Mouse (Mus musculus) monocyte, adult 59 days (primary cell): ENCODE results near the gene Gjc1. TPM values are rescaled to one million over a fixed set of nuclear protein-coding genes. Genes with fewer than 3 reads are reported as not detected.

Source experiments
- total RNA-seq, 2 experiments: library from RNA; stranded (reverse); gene quantifications; one replicate each; pipeline ENCODE4 v1.2.4; 2023

Gjc1 gene
- total RNA-seq: not detected

DNA sequence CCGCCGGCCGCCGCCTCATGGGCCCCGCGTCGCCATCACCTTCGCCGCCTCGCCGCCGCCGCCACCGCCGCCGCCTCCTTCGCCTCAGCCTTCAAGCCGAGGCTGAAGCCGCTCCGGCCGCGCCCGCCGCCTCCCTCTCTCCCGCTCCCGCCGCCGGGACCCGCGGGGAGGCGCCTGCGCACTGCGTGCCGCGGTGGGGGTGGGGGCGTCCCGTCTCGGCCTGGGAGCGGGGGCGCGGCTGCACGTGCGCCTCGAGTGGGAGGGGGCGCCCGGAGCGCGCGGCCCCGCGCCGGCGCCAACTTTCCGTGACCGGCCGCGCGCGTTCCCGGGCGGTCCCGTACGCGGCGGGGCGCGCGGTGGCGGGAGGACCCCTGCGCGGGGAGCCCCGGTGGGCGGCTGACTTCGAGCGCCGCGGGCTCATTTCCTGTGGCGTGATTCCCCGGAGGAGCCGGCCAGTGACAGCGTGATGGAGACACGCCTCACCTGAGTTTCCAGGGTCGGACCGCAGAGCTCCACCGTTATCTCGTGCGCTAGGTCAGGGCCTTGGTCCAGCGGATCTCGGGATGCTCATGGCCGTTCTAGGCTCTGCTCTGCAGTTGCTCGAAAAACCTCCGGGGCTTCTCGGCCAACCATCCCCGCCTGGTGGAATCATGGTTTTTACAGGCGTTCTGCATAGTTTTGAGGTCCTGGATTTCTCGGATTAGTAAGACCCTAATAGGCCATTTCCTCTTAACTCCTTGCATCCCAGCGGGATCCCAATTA is at the start of gene Gjc1:
Gene Gjc1, minus strand, starts transcription at position 680 of the 762 bp plus-strand sequence.

DNA sequence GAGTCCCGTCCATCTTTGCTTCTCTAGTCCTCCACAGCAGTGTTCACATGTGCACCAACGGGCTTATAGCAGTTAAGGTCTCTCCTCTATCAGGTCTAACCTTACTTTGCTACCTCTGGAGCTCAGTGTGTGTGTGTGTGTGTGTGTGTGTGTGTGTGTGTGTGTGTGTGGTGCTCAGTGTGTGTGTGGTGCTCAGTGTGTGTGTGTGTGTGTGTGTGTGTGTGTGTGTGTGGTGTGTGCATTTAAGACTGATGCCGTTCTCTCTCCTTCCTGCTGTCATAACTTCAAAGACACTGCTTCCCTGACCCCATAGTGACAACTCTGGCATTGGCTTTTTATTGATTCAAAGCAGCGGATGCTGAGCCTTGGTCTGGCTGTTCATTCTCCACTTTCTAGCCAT is 16.0 kb upstream of the Gjc1 start, which contains the start of gene Higd1b:
Gene Higd1b, plus strand, starts transcription at position 301 of the 400 bp plus-strand sequence.

DNA sequence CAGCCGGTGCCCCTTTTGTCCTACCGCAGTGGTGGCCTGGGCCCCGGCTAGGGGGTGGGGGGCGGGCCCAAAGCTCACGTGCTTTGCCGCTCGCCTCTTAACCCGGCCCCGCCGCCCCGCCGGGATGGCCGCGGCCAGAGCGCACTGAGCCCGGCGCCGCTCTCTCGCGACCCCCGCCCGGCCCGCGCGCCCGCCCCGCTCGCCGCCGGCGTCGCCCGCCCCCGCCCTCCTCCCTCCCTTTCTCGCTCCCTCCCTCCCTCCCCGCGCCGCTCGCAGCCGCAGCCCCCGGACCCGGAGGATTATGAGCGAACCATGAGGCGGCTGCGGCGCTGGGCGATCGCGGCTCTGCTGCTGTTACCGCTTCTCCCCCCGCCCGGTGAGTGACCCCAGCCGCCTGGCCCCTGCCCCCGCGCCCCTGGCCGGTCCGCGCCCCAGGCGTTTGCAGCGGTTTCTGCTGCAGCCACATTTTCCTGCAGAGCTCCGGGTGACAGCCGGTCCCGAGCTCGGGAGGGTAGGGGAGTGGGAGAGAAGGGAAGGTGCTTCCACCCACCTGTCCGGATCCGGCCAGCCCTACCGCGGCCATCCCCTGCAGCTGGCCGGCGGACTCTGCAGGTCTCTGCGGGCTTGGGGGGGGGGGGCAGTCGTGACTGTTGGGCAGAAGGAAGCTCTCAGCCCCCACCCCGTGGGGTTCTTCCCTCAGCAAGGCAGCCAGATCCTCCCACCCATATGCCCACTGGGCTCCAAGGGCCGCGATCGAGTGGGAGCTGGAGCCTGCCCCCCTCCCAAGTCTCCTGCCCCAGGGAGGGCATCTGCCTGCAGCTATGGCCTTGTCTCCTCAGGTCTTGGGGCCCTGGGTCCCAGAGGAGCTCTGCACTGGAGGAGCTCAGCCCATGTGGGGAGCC is 57.9 kb downstream of the Gjc1 start, which contains the start of gene Adam11:
Gene Adam11, plus strand, starts transcription at position 131 of the 902 bp plus-strand sequence.

Other genes starting within 250 kb of the Gjc1 start
- gene Gm11627, start 240.2 kb downstream of the Gjc1 start, total RNA-seq: not detected
- gene Fzd2, start 215.3 kb downstream of the Gjc1 start, total RNA-seq: under 1 TPM in 1 of 2 experiments, not detected in 1; 0.13 TPM
- not detected for gene Meioc, start 156.0 kb downstream of the Gjc1 start, total RNA-seq
- gene Ccdc43, start 121.9 kb downstream of the Gjc1 start, total RNA-seq: 10 to 100 TPM; 21.1 TPM
- gene Adam11, start 58.3 kb downstream of the Gjc1 start, total RNA-seq: 1 to 10 TPM; 4.0 to 4.2 TPM
- gene Higd1b, start 16.1 kb upstream of the Gjc1 start, total RNA-seq: not detected
- 10 to 100 TPM; 80.3 to 82.1 TPM for gene Eftud2, start 61.3 kb upstream of the Gjc1 start, total RNA-seq
- not detected for gene Ccdc103, start 61.5 kb upstream of the Gjc1 start, total RNA-seq
- gene Fam187a, start 65.5 kb upstream of the Gjc1 start, total RNA-seq: not detected
- gene Gfap, start 81.2 kb upstream of the Gjc1 start, total RNA-seq: not detected
- under 1 TPM; 0.18 to 0.97 TPM for gene Kif18b, start 105.4 kb upstream of the Gjc1 start, total RNA-seq
- gene C1ql1, start 127.0 kb upstream of the Gjc1 start, total RNA-seq: not detected
- 10 to 100 TPM; 89.9 to 97.1 TPM for gene Nmt1, start 208.5 kb upstream of the Gjc1 start, total RNA-seq
- gene Dcakd, start 208.6 kb upstream of the Gjc1 start, total RNA-seq: 10 to 100 TPM; 30.5 to 33.0 TPM